ENCODE assay signal across 25 mouse cellular contexts in genomic region chr13:97261549-97261948, GRCm38 (mm10). TPM values are rescaled to one million over a fixed set of nuclear protein-coding genes. Genes with fewer than 3 reads are reported as not detected.
A peak's percentile ranks its signal among the peaks of the same experiment; 100 is the strongest.
DNase-seq lines count a peak whose midpoint lies in the region; ATAC-seq and TF ChIP-seq lines count a peak whose summit lies in the region.
"Had no signal": no experiment of that assay in that cellular context is flagged by ENCODE, and none has a peak within 500 bp of the region (broad histone marks: within the 10 kb centered on the region; RNA-seq: fewer than 3 reads in every experiment).

No protein-coding gene starts in this region.

- H3K27ac ChIP-seq in forebrain, embryonic 10.5 days: peak overlapping the region; percentile 2; the same call in 1 of the 2 replicates
- no peak overlapping the region for H3K27ac ChIP-seq in forebrain, postnatal 0 days (ENCODE audit: low read depth, low read length)
- no peak overlapping the region for H3K27ac ChIP-seq in intestine, embryonic 14.5 days (ENCODE audit: low read depth)
- H3K27ac ChIP-seq in intestine, postnatal 0 days (ENCODE audit: low read depth, low read length): no peak overlapping the region
- H3K27ac ChIP-seq in midbrain, embryonic 11.5 days (ENCODE audit: low read depth, low read length): no peak overlapping the region
- H3K27ac ChIP-seq in midbrain, postnatal 0 days (ENCODE audit: low read depth, low read length): no peak overlapping the region
- H3K27ac ChIP-seq in stomach, postnatal 0 days (replicated peaks): no peak overlapping the region
- H3K27ac ChIP-seq: embryonic facial prominence, embryonic 13.5 days; heart, adult 2 months; limb, embryonic 15.5 days; liver, embryonic 14.5 days; lung, embryonic 15.5 days; midbrain, embryonic 13.5 days had no signal

- peaks cover 64% of the 10 kb centered on the region for H3K4me1 ChIP-seq in forebrain, embryonic 10.5 days
- H3K4me1 ChIP-seq in forebrain, postnatal 0 days (ENCODE audit: insufficient read depth): peaks cover 10% of the 10 kb centered on the region; the same call in 1 of the 2 replicates
- H3K4me1 ChIP-seq in intestine, embryonic 14.5 days (replicated peaks; ENCODE audit: control insufficient read depth, insufficient read depth, low read length): peaks cover 7% of the 10 kb centered on the region
- peaks cover 5% of the 10 kb centered on the region; the same call in 1 of the 2 replicates for H3K4me1 ChIP-seq in intestine, postnatal 0 days (replicated peaks; ENCODE audit: control insufficient read depth, insufficient read depth, low read length)
- peaks cover 21% of the 10 kb centered on the region for H3K4me1 ChIP-seq in midbrain, embryonic 11.5 days (ENCODE audit: control insufficient read depth, insufficient read depth, low read length)
- 0 out of 2 replicates have a peak, but pooled peaks cover 4% of the 10 kb centered on the region for H3K4me1 ChIP-seq in midbrain, postnatal 0 days (ENCODE audit: insufficient read depth, low read length)
- H3K4me1 ChIP-seq in stomach, postnatal 0 days (replicated peaks; ENCODE audit: control insufficient read depth, insufficient read depth): no peaks in the 10 kb centered on the region

- H3K4me3 ChIP-seq in forebrain, embryonic 10.5 days: no peak overlapping the region
- H3K4me3 ChIP-seq in forebrain, postnatal 0 days (ENCODE audit: low read depth, low read length): no peak overlapping the region
- no peak overlapping the region for H3K4me3 ChIP-seq in intestine, embryonic 14.5 days (ENCODE audit: low read depth, low read length)
- no peak overlapping the region for H3K4me3 ChIP-seq in intestine, postnatal 0 days (ENCODE audit: low read depth, low read length)
- no peak overlapping the region for H3K4me3 ChIP-seq in midbrain, embryonic 11.5 days (ENCODE audit: low read depth, low read length)
- no peak overlapping the region for H3K4me3 ChIP-seq in midbrain, postnatal 0 days (ENCODE audit: low read depth, low read length)
- H3K4me3 ChIP-seq in stomach, postnatal 0 days (ENCODE audit: low read depth, low read length): no peak overlapping the region
- H3K4me3 ChIP-seq: embryonic facial prominence, embryonic 13.5 days; erythroblast, embryonic 14.5 days; heart, adult 2 months; limb, embryonic 15.5 days; lung, embryonic 15.5 days; midbrain, embryonic 13.5 days; neural tube, embryonic 13.5 days had no signal

- H3K27me3 ChIP-seq in forebrain, embryonic 10.5 days (ENCODE audit: poor library complexity, severe bottlenecking): peaks cover 17% of the 10 kb centered on the region
- H3K27me3 ChIP-seq in forebrain, postnatal 0 days (ENCODE audit: insufficient read depth, low read length): no peaks in the 10 kb centered on the region
- H3K27me3 ChIP-seq in intestine, embryonic 14.5 days (replicated peaks; ENCODE audit: control insufficient read depth, insufficient read depth, low read length): no peaks in the 10 kb centered on the region
- H3K27me3 ChIP-seq in intestine, postnatal 0 days (replicated peaks; ENCODE audit: control insufficient read depth, insufficient read depth, low read length): no peaks in the 10 kb centered on the region
- H3K27me3 ChIP-seq in midbrain, embryonic 11.5 days (ENCODE audit: control insufficient read depth, insufficient read depth, low read length): no peaks in the 10 kb centered on the region
- no peaks in the 10 kb centered on the region for H3K27me3 ChIP-seq in midbrain, postnatal 0 days (ENCODE audit: insufficient read depth, low read length)
- H3K27me3 ChIP-seq in stomach, postnatal 0 days (ENCODE audit: control insufficient read depth, insufficient read depth, low read length): no peaks in the 10 kb centered on the region
- H3K27me3 ChIP-seq: embryonic facial prominence, embryonic 13.5 days; limb, embryonic 15.5 days; lung, embryonic 15.5 days; midbrain, embryonic 13.5 days; neural tube, embryonic 13.5 days; Patski had no signal

- H3K36me3 ChIP-seq in forebrain, embryonic 10.5 days (replicated peaks): no peaks in the 10 kb centered on the region
- no peaks in the 10 kb centered on the region for H3K36me3 ChIP-seq in forebrain, postnatal 0 days (ENCODE audit: insufficient read depth)
- no peaks in the 10 kb centered on the region for H3K36me3 ChIP-seq in intestine, embryonic 14.5 days (ENCODE audit: control insufficient read depth, insufficient read depth, low read length)
- H3K36me3 ChIP-seq in intestine, postnatal 0 days (ENCODE audit: control insufficient read depth, insufficient read depth): no peaks in the 10 kb centered on the region
- no peaks in the 10 kb centered on the region for H3K36me3 ChIP-seq in midbrain, embryonic 11.5 days (ENCODE audit: control insufficient read depth, insufficient read depth, low read length)
- H3K36me3 ChIP-seq in midbrain, postnatal 0 days (ENCODE audit: insufficient read depth, low read length): no peaks in the 10 kb centered on the region
- H3K36me3 ChIP-seq in stomach, postnatal 0 days (ENCODE audit: control insufficient read depth, insufficient read depth, low read length): no peaks in the 10 kb centered on the region
- H3K36me3 ChIP-seq: embryonic facial prominence, embryonic 13.5 days; G1E; limb, embryonic 15.5 days; lung, embryonic 15.5 days; midbrain, embryonic 13.5 days; neural tube, embryonic 13.5 days had no signal

- WGBS in forebrain, embryonic 10.5 days: 72% methylated on average over 6 of the region's 8 CpGs
- 56% methylated on average over 7 of the region's 8 CpGs for WGBS in forebrain, postnatal 0 days
- 47% methylated on average over 6 of the region's 8 CpGs for WGBS in intestine, embryonic 14.5 days
- WGBS in intestine, postnatal 0 days: 45% methylated on average over 6 of the region's 8 CpGs
- WGBS in midbrain, embryonic 11.5 days: 57% methylated on average over 6 of the region's 8 CpGs
- WGBS in midbrain, postnatal 0 days: 53% methylated on average over 7 of the region's 8 CpGs
- WGBS in stomach, postnatal 0 days: 54% methylated on average over 6 of the region's 8 CpGs

- no peak for TF ChIP-seq EP300 in stomach, postnatal 0 days (optimal IDR thresholded peaks at IDR 0.05)

- TF ChIP-seq CTCF in forebrain, postnatal 0 days (IDR thresholded peaks at IDR 0.05; ENCODE audit: low read depth): no peak
- no peak for TF ChIP-seq CTCF in intestine, postnatal 0 days (IDR thresholded peaks at IDR 0.05; ENCODE audit: low read depth)
- no peak for TF ChIP-seq CTCF in midbrain, postnatal 0 days (IDR thresholded peaks at IDR 0.05)
- no peak for TF ChIP-seq CTCF in stomach, postnatal 0 days (IDR thresholded peaks at IDR 0.05; ENCODE audit: low read depth)

- DNase-seq in forebrain, embryonic 10.5 days (ENCODE audit: extremely low spot score, low spot score): no peak
- DNase-seq in forebrain, postnatal 0 days: no peak
- no peak for DNase-seq in intestine, embryonic 14.5 days (ENCODE audit: low spot score)
- DNase-seq in midbrain, embryonic 11.5 days (ENCODE audit: low spot score, missing footprints): peak; percentile 82
- DNase-seq in midbrain, postnatal 0 days (ENCODE audit: low spot score): no peak
- no peak for DNase-seq in stomach, postnatal 0 days (ENCODE audit: low spot score)
- no peak for DNase-seq in adrenal gland, adult 18-20 months (ENCODE audit: low spot score in 2 of 2)
- DNase-seq: adrenal gland, postnatal 10 days; cerebellum, adult 2 months; cerebellum, postnatal 25 days; gastrocnemius, postnatal 36 days; heart, adult 2 months; kidney, postnatal 36 days; thymus, postnatal 36 days had no signal

- no peak overlapping the region for H3K9ac ChIP-seq in forebrain, postnatal 0 days
- no peak overlapping the region for H3K9ac ChIP-seq in intestine, embryonic 14.5 days (ENCODE audit: low read length)
- no peak overlapping the region for H3K9ac ChIP-seq in intestine, postnatal 0 days (ENCODE audit: low read depth, low read length)
- H3K9ac ChIP-seq in midbrain, embryonic 11.5 days (ENCODE audit: low read length): no peak overlapping the region
- H3K9ac ChIP-seq in midbrain, postnatal 0 days (replicated peaks; ENCODE audit: low read length, poor library complexity, severe bottlenecking): no peak overlapping the region
- H3K9ac ChIP-seq in stomach, postnatal 0 days (ENCODE audit: low read length): no peak overlapping the region
- H3K9ac ChIP-seq: embryonic facial prominence, embryonic 13.5 days; limb, embryonic 15.5 days; liver, embryonic 14.5 days; lung, embryonic 15.5 days; midbrain, embryonic 13.5 days; neural tube, embryonic 13.5 days had no signal

- no peak overlapping the region for H3K4me2 ChIP-seq in forebrain, postnatal 0 days (ENCODE audit: low read depth)
- H3K4me2 ChIP-seq in intestine, embryonic 14.5 days (ENCODE audit: low read length): no peak overlapping the region
- no peak overlapping the region for H3K4me2 ChIP-seq in intestine, postnatal 0 days (replicated peaks; ENCODE audit: low read depth)
- H3K4me2 ChIP-seq in midbrain, embryonic 11.5 days: no peak overlapping the region
- H3K4me2 ChIP-seq in midbrain, postnatal 0 days (ENCODE audit: low read depth, low read length, poor library complexity, severe bottlenecking): no peak overlapping the region
- no peak overlapping the region for H3K4me2 ChIP-seq in stomach, postnatal 0 days (replicated peaks; ENCODE audit: low read depth)
- H3K4me2 ChIP-seq: embryonic facial prominence, embryonic 13.5 days; limb, embryonic 15.5 days; lung, embryonic 15.5 days; midbrain, embryonic 13.5 days; neural tube, embryonic 13.5 days had no signal

- ATAC-seq in forebrain, postnatal 0 days: no peak
- ATAC-seq in intestine, embryonic 14.5 days (replicated peaks; ENCODE audit: low FRiP score, low TSS enrichment, low read depth): 0 out of 2 replicates have a peak, but pooled peaks have one; percentile 55
- no peak; the same call in 1 of the 2 replicates for ATAC-seq in intestine, postnatal 0 days
- no peak for ATAC-seq in midbrain, embryonic 11.5 days (ENCODE audit: low FRiP score)
- no peak for ATAC-seq in midbrain, postnatal 0 days (ENCODE audit: low FRiP score)
- ATAC-seq in stomach, postnatal 0 days (ENCODE audit: low FRiP score, low TSS enrichment): 0 out of 2 replicates have a peak, but pooled peaks have one; percentile 33
- ATAC-seq: activated CD4-positive, CD25-positive, alpha-beta regulatory T cell, adult 4 months; midbrain, embryonic 13.5 days; Patski had no signal

- no peaks in the 10 kb centered on the region for H3K9me3 ChIP-seq in forebrain, embryonic 10.5 days
- no peaks in the 10 kb centered on the region; the same call in 1 of the 2 replicates for H3K9me3 ChIP-seq in forebrain, postnatal 0 days (ENCODE audit: low read length)
- no peaks in the 10 kb centered on the region for H3K9me3 ChIP-seq in intestine, embryonic 14.5 days (ENCODE audit: control insufficient read depth, low read length)
- no peaks in the 10 kb centered on the region for H3K9me3 ChIP-seq in intestine, postnatal 0 days (ENCODE audit: control insufficient read depth)
- H3K9me3 ChIP-seq in midbrain, embryonic 11.5 days (ENCODE audit: control insufficient read depth, low read length): no peaks in the 10 kb centered on the region
- no peaks in the 10 kb centered on the region for H3K9me3 ChIP-seq in midbrain, postnatal 0 days (ENCODE audit: low read length)
- H3K9me3 ChIP-seq in stomach, postnatal 0 days (ENCODE audit: control insufficient read depth, low read length): no peaks in the 10 kb centered on the region
- H3K9me3 ChIP-seq: embryonic facial prominence, embryonic 13.5 days; limb, embryonic 15.5 days; lung, embryonic 15.5 days; midbrain, embryonic 13.5 days; neural tube, embryonic 13.5 days had no signal

RNA-seq across cellular contexts. Expression of gene Enc1, which starts 20.6 kb away (rescaled TPM):
- 7.8 and 10.0 TPM in 2 replicates for polyA plus RNA-seq in forebrain, embryonic 10.5 days (2016; fragmentation: Nextera tagmentation; extraction: Ambion mirVana)
- total RNA-seq in forebrain, postnatal 0 days (2014; rRNA removed): 423 and 513 TPM in 2 replicates
- 76.8 and 80.3 TPM in 2 replicates for polyA plus RNA-seq in forebrain, postnatal 0 days (2015; fragmentation: Nextera tagmentation; extraction: Ambion mirVana)
- polyA plus RNA-seq in intestine, embryonic 14.5 days (2014; fragmentation: Nextera tagmentation; extraction: Ambion mirVana): 6.6 and 8.2 TPM in 2 replicates
- polyA plus RNA-seq in intestine, postnatal 0 days (2015; fragmentation: Nextera tagmentation; extraction: Ambion mirVana): 2.3 and 2.6 TPM in 2 replicates
- 18.4 and 19.8 TPM in 2 replicates for polyA plus RNA-seq in midbrain, embryonic 11.5 days (2014; fragmentation: Nextera tagmentation; extraction: Ambion mirVana)
- 326 and 348 TPM in 2 replicates for total RNA-seq in midbrain, postnatal 0 days (2014; rRNA removed)
- polyA plus RNA-seq in midbrain, postnatal 0 days (2015; fragmentation: Nextera tagmentation; extraction: Ambion mirVana): 54.0 and 54.2 TPM in 2 replicates
- 3.3 and 3.5 TPM in 2 replicates for polyA plus RNA-seq in stomach, postnatal 0 days (2015; fragmentation: Nextera tagmentation; extraction: Ambion mirVana)
- 10 to 100 TPM in 1 of 2 experiments, 1 to 10 TPM in 1; 6.2 to 10.6 TPM for total RNA-seq in adrenal gland, adult 18-20 months (2021)

Comparison
In these comparisons a context has a peak if more than half of its experiments do, and no peak if none do; other contexts are left out.
1. ATAC-seq: peak in intestine, embryonic 14.5 days (single experiment) and stomach, postnatal 0 days (single experiment); none in forebrain, postnatal 0 days (single experiment), intestine, postnatal 0 days (single experiment), midbrain, embryonic 11.5 days (single experiment) and midbrain, postnatal 0 days (single experiment).